Mouse (Mus musculus): ENCODE results near the gene Srsf7. TPM values are rescaled to one million over a fixed set of nuclear protein-coding genes. Genes with fewer than 3 reads are reported as not detected.

Srsf7 gene
- 773 and 810 TPM in 2 replicates for polyA plus RNA-seq (2014; fragmentation: Nextera tagmentation; extraction: Ambion mirVana)

DNA sequence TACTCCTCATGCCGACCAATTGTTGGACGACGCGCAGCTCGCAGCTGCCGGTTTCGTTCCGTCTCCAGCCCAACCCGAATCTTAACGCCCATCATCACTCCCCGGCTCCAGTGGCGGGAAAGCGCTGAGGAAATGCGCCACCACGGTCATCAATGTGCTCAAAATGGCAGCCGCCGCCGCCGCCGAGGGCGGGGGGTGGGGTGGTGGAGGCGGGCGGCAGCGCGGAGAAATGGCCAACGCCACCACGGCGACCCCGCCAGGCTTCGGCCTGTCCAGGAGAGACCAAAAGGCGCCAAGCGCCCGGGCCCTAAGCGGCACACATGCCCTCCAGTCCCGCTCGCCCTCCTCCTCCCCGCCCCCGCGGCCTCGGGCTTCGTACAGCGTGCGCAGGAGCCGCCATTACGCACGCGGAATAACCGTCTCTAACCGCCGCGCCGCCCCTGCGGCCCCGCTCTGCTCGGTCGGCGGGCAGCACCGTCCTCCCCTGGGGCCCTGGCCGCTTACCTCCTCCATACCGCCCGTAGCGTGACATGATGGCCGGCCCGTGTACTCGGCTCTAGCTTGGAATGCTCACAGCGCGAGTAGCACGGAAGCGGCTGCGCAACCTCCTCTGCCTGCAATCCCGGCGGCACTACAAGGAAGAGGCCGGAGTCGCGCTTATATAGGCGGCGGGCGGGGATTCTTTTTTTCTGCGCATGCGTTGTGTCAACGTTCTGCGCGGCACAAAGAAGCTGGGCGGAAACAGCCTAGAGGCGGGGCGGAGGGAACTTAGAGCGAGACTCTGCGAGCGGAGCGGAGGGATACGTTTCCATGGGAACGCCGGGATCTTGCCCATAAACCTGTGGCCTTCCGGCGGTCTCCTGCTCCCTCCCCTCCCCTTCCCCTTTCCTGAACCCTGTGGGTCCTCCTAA, at the start of gene Srsf7, which contains the start of gene Ttc39d:
TSS of gene Srsf7 (minus strand) at position 637 of the 911 bp plus-strand sequence.
TSS of gene Ttc39d (plus strand) at position 790 of the 911 bp plus-strand sequence.
- whole genome bisulfite sequencing = 2% methylated on average over 90 of the region's 95 CpGs

GRCm38 (mm10) chr17:80255208-80255607, 48.1 kb upstream of the Srsf7 start:
- no peak overlapping the region for H3K9ac ChIP-seq (ENCODE audit: low read depth, low read length)
- H3K27ac ChIP-seq (ENCODE audit: low read depth, low read length) = no peak overlapping the region
- ATAC-seq (ENCODE audit: low FRiP score) = no peak
- WGBS = 75% methylated on average over 13 of the region's 13 CpGs
- H3K36me3 ChIP-seq (ENCODE audit: control insufficient read depth, insufficient read depth, low read length) = peaks cover 8% of the 10 kb centered on the region; the same call in 1 of the 2 replicates
- peak; percentile 10 for DNase-seq (ENCODE audit: low spot score)
- no peaks in the 10 kb centered on the region for H3K4me1 ChIP-seq (replicated peaks; ENCODE audit: control insufficient read depth, insufficient read depth, low read length)
- no peak overlapping the region for H3K4me2 ChIP-seq (replicated peaks; ENCODE audit: low read depth, low read length)
- H3K9me3 ChIP-seq (ENCODE audit: control insufficient read depth, low read length) = no peaks in the 10 kb centered on the region
- H3K4me3 ChIP-seq (ENCODE audit: low read depth, low read length) = no peak overlapping the region
- no peaks in the 10 kb centered on the region for H3K27me3 ChIP-seq (ENCODE audit: control insufficient read depth, insufficient read depth, low read length)

More for the DNA sequence above, at the start of gene Srsf7, which contains the start of gene Ttc39d:
- Histone ChIP-seq H3K9ac (ENCODE audit: low read depth, low read length) (peak within 1 kb of the TSS; percentile 99), H3K36me3 (ENCODE audit: control insufficient read depth, insufficient read depth, low read length) (peaks cover 13% of the 10 kb centered on the region), H3K4me2 (replicated peaks; ENCODE audit: low read depth, low read length) (peak within 1 kb of the TSS; percentile 67), H3K4me1 (replicated peaks; ENCODE audit: control insufficient read depth, insufficient read depth, low read length) (no peaks in the 10 kb centered on the region), H3K9me3 (ENCODE audit: control insufficient read depth, low read length) (no peaks in the 10 kb centered on the region), H3K27me3 (ENCODE audit: control insufficient read depth, insufficient read depth, low read length) (no peaks in the 10 kb centered on the region), H3K27ac (ENCODE audit: low read depth, low read length) (peak within 1 kb of the TSS; percentile 99), H3K4me3 (ENCODE audit: low read depth, low read length) (peak within 1 kb of the TSS; percentile 97)
- ATAC-seq (ENCODE audit: low FRiP score) (peak; percentile 92), DNase-seq (ENCODE audit: low spot score) (peak; percentile 99)

GRCm38 (mm10) chr17:80254421-80254820, 47.3 kb upstream of the Srsf7 start:
- 98% methylated on average over 5 of the region's 5 CpGs for WGBS
- H3K4me2 ChIP-seq (replicated peaks; ENCODE audit: low read depth, low read length) = no peak overlapping the region
- no peak overlapping the region for H3K4me3 ChIP-seq (ENCODE audit: low read depth, low read length)
- H3K9me3 ChIP-seq (ENCODE audit: control insufficient read depth, low read length) = no peaks in the 10 kb centered on the region
- DNase-seq (ENCODE audit: low spot score) (no peak), ATAC-seq (ENCODE audit: low FRiP score) (no peak)
- H3K27me3 ChIP-seq (ENCODE audit: control insufficient read depth, insufficient read depth, low read length) = no peaks in the 10 kb centered on the region
- no peak overlapping the region for H3K27ac ChIP-seq (ENCODE audit: low read depth, low read length)
- no peak overlapping the region for H3K9ac ChIP-seq (ENCODE audit: low read depth, low read length)
- peaks cover 12% of the 10 kb centered on the region for H3K36me3 ChIP-seq (ENCODE audit: control insufficient read depth, insufficient read depth, low read length)
- H3K4me1 ChIP-seq (replicated peaks; ENCODE audit: control insufficient read depth, insufficient read depth, low read length) = no peaks in the 10 kb centered on the region

GRCm38 (mm10) chr17:80252757-80253525, 45.8 kb upstream of the Srsf7 start:
- Histone ChIP-seq H3K4me2 (replicated peaks; ENCODE audit: low read depth, low read length) (no peak overlapping the region), H3K27me3 (ENCODE audit: control insufficient read depth, insufficient read depth, low read length) (no peaks in the 10 kb centered on the region), H3K36me3 (ENCODE audit: control insufficient read depth, insufficient read depth, low read length) (peaks cover 17% of the 10 kb centered on the region), H3K9me3 (ENCODE audit: control insufficient read depth, low read length) (no peaks in the 10 kb centered on the region), H3K4me3 (ENCODE audit: low read depth, low read length) (no peak overlapping the region), H3K4me1 (replicated peaks; ENCODE audit: control insufficient read depth, insufficient read depth, low read length) (no peaks in the 10 kb centered on the region), H3K9ac (ENCODE audit: low read depth, low read length) (no peak overlapping the region), H3K27ac (ENCODE audit: low read depth, low read length) (no peak overlapping the region)
- ATAC-seq (ENCODE audit: low FRiP score) (no peak), DNase-seq (ENCODE audit: low spot score) (no peak)
- 79% methylated on average over 13 of the region's 13 CpGs for WGBS

GRCm38 (mm10) chr17:80243116-80243515, 36.0 kb upstream of the Srsf7 start:
- Histone ChIP-seq H3K9me3 (ENCODE audit: control insufficient read depth, low read length) (no peaks in the 10 kb centered on the region), H3K27me3 (ENCODE audit: control insufficient read depth, insufficient read depth, low read length) (no peaks in the 10 kb centered on the region), H3K4me2 (replicated peaks; ENCODE audit: low read depth, low read length) (no peak overlapping the region), H3K9ac (ENCODE audit: low read depth, low read length) (no peak overlapping the region), H3K4me1 (replicated peaks; ENCODE audit: control insufficient read depth, insufficient read depth, low read length) (no peaks in the 10 kb centered on the region), H3K36me3 (ENCODE audit: control insufficient read depth, insufficient read depth, low read length) (peaks cover 4% of the 10 kb centered on the region), H3K4me3 (ENCODE audit: low read depth, low read length) (no peak overlapping the region), H3K27ac (ENCODE audit: low read depth, low read length) (no peak overlapping the region)
- ATAC-seq (ENCODE audit: low FRiP score) = no peak
- DNase-seq (ENCODE audit: low spot score) = no peak
- 55% methylated on average over 13 of the region's 13 CpGs for WGBS

DNA sequence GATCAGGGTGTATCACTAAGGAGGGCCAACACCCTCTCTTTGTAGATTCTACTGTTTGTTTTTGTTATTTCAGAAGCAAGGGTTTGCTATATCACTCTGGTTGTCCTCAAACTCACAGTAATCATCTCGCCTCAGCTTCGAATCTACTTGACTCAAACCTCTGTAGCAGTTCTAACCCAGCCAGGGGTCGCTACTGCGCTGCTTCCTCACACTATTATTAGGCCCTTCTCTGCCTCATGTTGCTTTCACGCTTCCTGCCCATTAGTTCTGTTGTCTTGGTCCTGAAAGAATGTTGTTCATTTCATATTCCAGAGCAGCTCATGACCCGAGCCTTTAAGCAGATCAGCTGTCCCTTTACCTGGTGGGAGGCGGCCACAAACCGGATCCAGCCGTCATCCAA, 34.5 kb upstream of the Srsf7 start:
- Histone ChIP-seq H3K27ac (ENCODE audit: low read depth, low read length) (no peak overlapping the region), H3K36me3 (ENCODE audit: control insufficient read depth, insufficient read depth, low read length) (peaks cover 4% of the 10 kb centered on the region), H3K4me3 (ENCODE audit: low read depth, low read length) (no peak overlapping the region), H3K27me3 (ENCODE audit: control insufficient read depth, insufficient read depth, low read length) (no peaks in the 10 kb centered on the region), H3K4me1 (replicated peaks; ENCODE audit: control insufficient read depth, insufficient read depth, low read length) (no peaks in the 10 kb centered on the region), H3K9me3 (ENCODE audit: control insufficient read depth, low read length) (no peaks in the 10 kb centered on the region), H3K4me2 (replicated peaks; ENCODE audit: low read depth, low read length) (no peak overlapping the region), H3K9ac (ENCODE audit: low read depth, low read length) (no peak overlapping the region)
- WGBS = 89% methylated on average over 9 of the region's 9 CpGs
- ATAC-seq (ENCODE audit: low FRiP score) = no peak
- no peak for DNase-seq (ENCODE audit: low spot score)

DNA sequence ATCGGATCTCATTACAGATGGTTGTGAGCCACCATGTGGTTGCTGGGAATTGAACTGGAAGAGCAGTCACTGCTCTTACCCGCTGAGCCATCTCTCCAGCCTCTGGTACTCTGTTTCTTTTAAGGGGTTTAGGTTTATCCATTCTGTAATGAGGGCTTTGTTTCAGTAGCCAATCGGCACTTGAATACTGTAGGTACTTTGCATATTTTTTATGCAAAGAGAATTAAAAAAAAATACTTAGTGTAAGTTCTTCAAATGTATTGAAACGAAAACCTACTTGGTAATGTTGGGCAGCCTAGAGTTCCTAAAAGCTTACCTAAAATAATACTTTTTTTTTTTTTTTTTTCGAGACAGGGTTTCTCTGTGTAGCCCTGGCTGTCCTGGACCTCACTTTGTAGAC, 30.4 kb upstream of the Srsf7 start:
- no peaks in the 10 kb centered on the region for H3K27me3 ChIP-seq (ENCODE audit: control insufficient read depth, insufficient read depth, low read length)
- no peak overlapping the region for H3K4me3 ChIP-seq (ENCODE audit: low read depth, low read length)
- no peak overlapping the region for H3K4me2 ChIP-seq (replicated peaks; ENCODE audit: low read depth, low read length)
- ATAC-seq (ENCODE audit: low FRiP score) = no peak
- 95% methylated on average over 5 of the region's 5 CpGs for WGBS
- H3K27ac ChIP-seq (ENCODE audit: low read depth, low read length) = no peak overlapping the region
- no peak overlapping the region for H3K9ac ChIP-seq (ENCODE audit: low read depth, low read length)
- no peak for DNase-seq (ENCODE audit: low spot score)
- H3K36me3 ChIP-seq (ENCODE audit: control insufficient read depth, insufficient read depth, low read length) = peaks cover 4% of the 10 kb centered on the region
- H3K9me3 ChIP-seq (ENCODE audit: control insufficient read depth, low read length) = no peaks in the 10 kb centered on the region
- H3K4me1 ChIP-seq (replicated peaks; ENCODE audit: control insufficient read depth, insufficient read depth, low read length) = no peaks in the 10 kb centered on the region

DNA sequence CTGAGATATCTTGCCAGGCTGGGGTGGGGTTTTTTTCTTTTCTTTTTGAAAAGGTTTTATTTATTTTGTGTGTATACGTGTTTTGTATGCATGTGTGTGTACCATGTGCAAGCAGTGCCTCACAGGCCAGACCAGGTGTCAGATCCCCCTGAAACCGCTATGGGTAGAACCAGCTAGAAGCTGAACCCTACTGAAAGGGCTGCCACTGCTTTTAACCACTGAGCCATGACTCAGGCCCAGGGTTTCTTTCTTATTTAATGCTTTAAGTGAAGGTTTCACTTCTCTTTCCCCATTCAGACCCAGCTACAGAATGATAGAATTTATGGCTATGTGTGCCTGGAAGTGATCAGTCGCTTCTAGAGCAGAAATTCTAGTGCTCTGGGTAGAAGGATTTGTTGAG, 29.7 kb upstream of the Srsf7 start:
- no peaks in the 10 kb centered on the region for H3K4me1 ChIP-seq (replicated peaks; ENCODE audit: control insufficient read depth, insufficient read depth, low read length)
- no peak overlapping the region for H3K9ac ChIP-seq (ENCODE audit: low read depth, low read length)
- ATAC-seq (ENCODE audit: low FRiP score) (no peak), DNase-seq (ENCODE audit: low spot score) (no peak)
- no peak overlapping the region for H3K4me2 ChIP-seq (replicated peaks; ENCODE audit: low read depth, low read length)
- peaks cover 4% of the 10 kb centered on the region for H3K36me3 ChIP-seq (ENCODE audit: control insufficient read depth, insufficient read depth, low read length)
- H3K4me3 ChIP-seq (ENCODE audit: low read depth, low read length) = no peak overlapping the region
- H3K9me3 ChIP-seq (ENCODE audit: control insufficient read depth, low read length) = no peaks in the 10 kb centered on the region
- H3K27me3 ChIP-seq (ENCODE audit: control insufficient read depth, insufficient read depth, low read length) = no peaks in the 10 kb centered on the region
- H3K27ac ChIP-seq (ENCODE audit: low read depth, low read length) = no peak overlapping the region
- WGBS = 98% methylated on average over 3 of the region's 3 CpGs
